Mouse (Mus musculus) heart, embryonic 10.5 days (tissue): ENCODE results near the gene Tmbim4. TPM values are rescaled to one million over a fixed set of nuclear protein-coding genes. Genes with fewer than 3 reads are reported as not detected.

ENCODE experiments used
- DNase-seq: peaks from one replicate; pipeline ENCODE4 v3.0.0-alpha.2; 2017; ENCODE audit warnings: low spot score
- H3K27ac ChIP-seq: fragments of 300-500 bp; sonication (generic); 2 replicates; pipeline ENCODE4 v1.5.1; 2016; ENCODE audit warnings: mild to moderate bottlenecking
- H3K27me3 ChIP-seq: fragments of 300-500 bp; sonication (generic); 2 replicates; pipeline ENCODE4 v1.6.1; 2016; ENCODE audit warnings: mild to moderate bottlenecking; ENCODE audit not compliant: poor library complexity, insufficient read depth, severe bottlenecking
- H3K36me3 ChIP-seq: fragments of 300-500 bp; sonication (generic); 2 replicates; pipeline ENCODE4 v1.6.1; 2016; ENCODE audit warnings: mild to moderate bottlenecking, moderate library complexity
- H3K4me1 ChIP-seq: fragments of 300-500 bp; sonication (generic); 2 replicates; pipeline ENCODE4 v1.6.1; 2016; ENCODE audit warnings: mild to moderate bottlenecking
- H3K4me3 ChIP-seq: fragments of 300-500 bp; sonication (generic); 2 replicates; pipeline ENCODE4 v1.5.1; 2016; ENCODE audit warnings: mild to moderate bottlenecking, moderate library complexity
- H3K9me3 ChIP-seq: fragments of 300-500 bp; sonication (generic); 2 replicates; pipeline ENCODE4 v1.6.1; 2016; ENCODE audit warnings: mild to moderate bottlenecking, moderate library complexity
- WGBS: fragments of 180-500 bp; shearing (Covaris S2); methylation state at CpG from one replicate; pipeline ENCODE4 v1.1.7; 2016; 5-methylcytosine and 5-hydroxymethylcytosine counted together
- polyA plus RNA-seq: library from polyadenylated mRNA; unstranded; fragments of >200 nt; fragmentation: Nextera tagmentation; extraction: Ambion mirVana; gene quantifications from 2 replicates; pipeline ENCODE4 v1.2.1, GENCODE M21; 2016

The Tmbim4 gene
- 106 and 119 TPM in 2 replicates for polyA plus RNA-seq

DNA sequence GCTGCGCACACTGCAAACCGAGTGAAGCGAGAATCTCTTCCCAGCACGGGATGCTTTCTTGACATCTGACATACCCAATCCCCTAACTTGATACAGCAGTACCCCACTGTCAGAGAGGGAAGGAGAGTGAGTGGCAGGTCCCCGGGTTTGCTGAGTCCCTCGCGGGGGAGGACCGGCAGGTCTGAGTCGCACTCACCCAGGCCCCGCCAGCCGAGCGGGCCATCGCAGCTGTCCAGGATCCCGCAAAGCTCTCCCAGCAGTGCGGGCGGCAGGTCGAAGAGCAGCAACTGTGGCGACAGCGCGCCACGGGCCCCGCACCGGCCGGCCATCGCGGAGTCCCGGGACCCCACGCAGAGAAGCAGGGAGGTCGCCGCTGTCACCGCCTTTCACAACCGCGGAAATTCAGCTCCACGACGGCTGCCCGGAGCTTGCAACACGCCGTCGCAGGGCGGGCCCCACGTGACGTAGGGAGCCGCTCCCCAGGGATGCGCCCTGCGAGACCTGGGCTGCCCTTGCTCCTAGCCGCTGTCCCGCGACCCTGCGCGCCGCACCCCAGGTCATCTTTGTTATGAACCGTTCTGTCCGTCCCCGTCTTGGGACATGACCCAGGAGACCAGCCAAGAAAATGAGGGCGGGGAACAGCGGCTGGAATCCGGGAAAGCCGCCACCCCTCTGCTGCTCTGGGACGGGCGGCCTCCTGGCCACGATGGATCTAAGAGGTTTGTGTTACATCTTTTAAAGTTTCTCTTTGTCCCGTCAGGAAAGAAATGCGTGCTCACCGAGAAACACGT, at the start of gene Tmbim4:
TSS of gene Tmbim4 (plus strand) at position 460 of the 791 bp plus-strand sequence.
- peak; percentile 78 for DNase-seq
- H3K4me1 ChIP-seq: peaks cover 8% of the 10 kb centered on the region
- peaks cover 40% of the 10 kb centered on the region for H3K27me3 ChIP-seq
- under 1% methylated on average over 65 of the region's 65 CpGs for WGBS
- H3K9me3 ChIP-seq: no peaks in the 10 kb centered on the region
- no peaks in the 10 kb centered on the region for H3K36me3 ChIP-seq
- peak within 1 kb of the TSS; percentile 68 for H3K4me3 ChIP-seq
- H3K27ac ChIP-seq: peak within 1 kb of the TSS; percentile 43

DNA sequence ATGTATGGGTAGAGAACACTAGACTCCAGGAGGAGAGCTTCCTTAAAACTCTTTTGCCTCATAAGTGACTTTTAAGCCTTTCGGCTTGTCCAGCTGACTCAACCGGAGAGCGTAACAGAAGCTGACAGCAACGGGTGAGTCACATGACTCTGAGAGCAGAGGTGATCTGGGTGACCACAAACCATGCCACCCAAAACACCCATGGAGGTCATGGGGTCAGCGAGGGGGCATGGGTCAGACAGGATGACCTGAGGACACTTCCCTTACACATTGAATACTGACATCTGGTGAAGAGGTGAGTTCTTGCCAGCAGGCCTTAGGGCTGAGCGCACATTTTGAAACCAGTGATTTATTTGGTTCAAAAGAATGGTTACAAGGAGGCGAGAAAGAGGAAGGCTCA, 49.7 kb upstream of the Tmbim4 start:
- H3K4me3 ChIP-seq: no peak overlapping the region
- 92% methylated on average over 7 of the region's 7 CpGs for WGBS
- DNase-seq: no peak
- no peak overlapping the region for H3K27ac ChIP-seq
- H3K4me1 ChIP-seq: no peaks in the 10 kb centered on the region; the same call in 1 of the 2 replicates
- H3K36me3 ChIP-seq: no peaks in the 10 kb centered on the region
- no peaks in the 10 kb centered on the region for H3K27me3 ChIP-seq
- no peaks in the 10 kb centered on the region for H3K9me3 ChIP-seq

DNA sequence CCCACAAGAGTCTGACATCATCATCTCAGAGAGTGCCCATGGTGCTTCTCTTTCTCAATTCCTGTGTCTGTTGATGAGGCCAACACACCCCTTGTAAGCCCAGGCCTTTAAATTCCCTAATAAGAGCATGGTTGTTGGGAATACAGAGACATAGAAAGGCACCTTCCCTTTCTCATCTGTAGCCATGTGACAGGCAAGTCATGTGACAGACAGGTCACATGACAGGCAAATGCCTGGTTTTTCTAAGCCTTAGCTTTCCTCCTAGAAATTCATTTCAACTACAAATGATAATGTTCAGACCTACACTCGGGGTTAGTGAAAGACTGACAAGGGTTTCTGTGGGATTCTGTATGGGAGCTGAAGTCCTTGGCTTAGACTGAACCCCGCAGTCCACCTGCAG, 47.5 kb upstream of the Tmbim4 start:
- H3K36me3 ChIP-seq: no peaks in the 10 kb centered on the region
- H3K4me3 ChIP-seq: no peak overlapping the region
- 87% methylated on average over 2 of the region's 2 CpGs for WGBS
- no peak overlapping the region for H3K27ac ChIP-seq
- H3K27me3 ChIP-seq: no peaks in the 10 kb centered on the region
- DNase-seq: no peak
- no peaks in the 10 kb centered on the region for H3K9me3 ChIP-seq
- H3K4me1 ChIP-seq: no peaks in the 10 kb centered on the region; the same call in 1 of the 2 replicates

DNA sequence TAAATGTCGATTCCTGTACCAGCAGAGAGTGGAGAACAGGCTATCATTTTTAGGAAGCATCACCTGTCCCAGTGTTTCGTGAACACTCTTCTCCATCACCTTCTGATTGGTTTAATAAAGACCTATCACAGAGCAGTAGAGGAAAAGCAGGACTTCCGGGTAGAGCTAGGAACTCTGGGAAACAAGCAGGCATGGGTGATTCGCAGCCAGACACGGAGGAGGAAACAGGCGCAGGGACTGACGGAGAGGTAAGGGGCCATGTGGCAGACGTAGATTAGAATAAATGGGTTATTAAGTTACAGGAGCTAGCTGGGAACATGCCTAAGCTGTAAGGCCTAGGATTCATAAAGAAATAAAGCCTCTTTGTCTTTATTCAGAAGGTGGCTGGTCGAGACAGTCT, 40.9 kb upstream of the Tmbim4 start:
- no peaks in the 10 kb centered on the region for H3K4me1 ChIP-seq
- no peak for DNase-seq
- H3K9me3 ChIP-seq: no peaks in the 10 kb centered on the region
- H3K36me3 ChIP-seq: no peaks in the 10 kb centered on the region
- H3K27me3 ChIP-seq: no peaks in the 10 kb centered on the region
- H3K4me3 ChIP-seq: no peak overlapping the region
- H3K27ac ChIP-seq: no peak overlapping the region
- WGBS: 76% methylated on average over 9 of the region's 9 CpGs

DNA sequence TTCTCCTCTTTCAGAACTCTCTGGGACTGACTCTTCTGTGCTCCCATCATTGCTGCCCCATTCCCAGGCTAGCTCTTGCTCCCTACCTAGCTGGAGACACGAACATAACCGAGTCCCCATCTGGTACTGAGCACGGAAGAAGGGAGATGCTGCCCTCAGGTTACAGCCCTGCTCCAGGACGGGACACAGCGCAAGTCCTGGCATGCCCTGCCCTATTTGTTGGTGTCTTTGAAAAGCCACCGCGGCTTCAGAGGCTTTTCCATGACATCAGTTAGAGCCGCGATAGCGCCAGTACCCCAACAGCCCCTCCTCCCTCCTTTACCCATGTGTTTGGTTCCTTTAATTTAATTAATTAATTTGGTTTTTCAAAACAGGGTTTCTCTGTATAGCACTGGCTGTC, 38.5 kb upstream of the Tmbim4 start:
- no peak for DNase-seq
- H3K27ac ChIP-seq: no peak overlapping the region
- no peaks in the 10 kb centered on the region for H3K4me1 ChIP-seq
- WGBS: 77% methylated on average over 10 of the region's 10 CpGs
- H3K36me3 ChIP-seq: no peaks in the 10 kb centered on the region
- H3K27me3 ChIP-seq: no peaks in the 10 kb centered on the region
- no peak overlapping the region for H3K4me3 ChIP-seq
- H3K9me3 ChIP-seq: no peaks in the 10 kb centered on the region

DNA sequence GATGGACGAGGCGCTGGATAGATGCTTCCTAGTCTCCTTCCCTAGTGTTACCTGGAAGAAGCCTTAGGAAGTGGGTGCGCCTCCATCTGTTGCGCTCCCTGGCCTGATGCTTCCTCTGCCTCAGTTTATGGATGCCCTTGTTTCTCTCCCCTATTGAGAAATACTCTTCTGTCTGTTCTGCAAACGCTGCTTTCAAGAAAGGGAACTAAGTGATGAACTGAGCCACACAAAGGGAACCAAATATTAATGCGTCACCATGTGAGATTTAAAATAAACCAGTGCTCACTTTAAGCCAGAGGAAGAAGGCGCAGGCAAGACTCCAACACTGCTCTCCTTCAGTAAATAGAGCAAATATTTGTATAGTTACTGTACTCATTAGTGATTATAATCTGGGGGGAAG, 37.9 kb upstream of the Tmbim4 start:
- Histone ChIP-seq H3K9me3 (no peaks in the 10 kb centered on the region), H3K4me1 (peaks cover 4% of the 10 kb centered on the region; the same call in 1 of the 2 replicates), H3K27me3 (no peaks in the 10 kb centered on the region), H3K4me3 (no peak overlapping the region), H3K27ac (no peak overlapping the region), H3K36me3 (no peaks in the 10 kb centered on the region)
- DNase-seq: no peak
- 90% methylated on average over 7 of the region's 7 CpGs for WGBS

DNA sequence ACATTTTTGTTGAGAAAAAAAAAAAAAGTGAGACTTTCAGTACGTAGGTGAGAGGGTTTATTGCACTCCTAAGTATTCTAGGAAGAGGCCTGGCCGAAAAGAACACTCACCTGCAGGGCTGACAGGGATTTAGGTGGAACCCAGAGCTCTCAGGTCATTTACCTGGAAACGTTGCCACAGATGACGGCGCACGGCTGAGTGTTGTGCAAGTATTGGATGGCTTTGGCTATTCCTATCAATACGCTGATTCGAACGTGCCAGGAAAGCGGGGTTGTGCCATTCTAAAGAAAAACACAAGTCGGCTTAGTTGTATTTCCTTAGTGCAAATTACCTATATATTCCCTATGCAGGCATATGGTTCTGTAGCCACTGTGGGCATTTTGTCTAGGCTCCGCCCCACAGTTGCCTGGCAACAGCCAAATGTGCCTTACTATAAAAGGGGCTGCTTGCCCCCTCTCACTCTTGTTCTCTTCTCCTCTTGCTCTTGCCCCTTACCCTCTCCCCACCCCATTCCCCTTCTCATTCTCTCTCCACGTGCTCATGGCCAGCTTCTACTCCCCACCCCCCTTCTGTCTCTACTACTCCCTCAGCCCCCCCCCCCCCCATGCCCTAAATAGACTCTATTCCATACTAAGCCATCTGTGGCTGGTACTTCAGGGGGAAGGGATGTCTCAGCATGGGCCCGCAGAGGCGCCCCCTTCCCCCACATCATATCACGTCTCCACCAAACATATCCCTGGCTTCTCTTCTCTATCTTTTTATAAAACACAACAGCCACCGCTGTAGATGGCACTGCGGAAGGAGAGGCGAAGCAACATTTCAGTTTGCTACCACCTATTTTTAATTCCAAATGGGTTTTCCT, 36.2 kb upstream of the Tmbim4 start:
- H3K27me3 ChIP-seq: no peaks in the 10 kb centered on the region
- 82% methylated on average over 19 of the region's 19 CpGs for WGBS
- H3K36me3 ChIP-seq: no peaks in the 10 kb centered on the region

DNA sequence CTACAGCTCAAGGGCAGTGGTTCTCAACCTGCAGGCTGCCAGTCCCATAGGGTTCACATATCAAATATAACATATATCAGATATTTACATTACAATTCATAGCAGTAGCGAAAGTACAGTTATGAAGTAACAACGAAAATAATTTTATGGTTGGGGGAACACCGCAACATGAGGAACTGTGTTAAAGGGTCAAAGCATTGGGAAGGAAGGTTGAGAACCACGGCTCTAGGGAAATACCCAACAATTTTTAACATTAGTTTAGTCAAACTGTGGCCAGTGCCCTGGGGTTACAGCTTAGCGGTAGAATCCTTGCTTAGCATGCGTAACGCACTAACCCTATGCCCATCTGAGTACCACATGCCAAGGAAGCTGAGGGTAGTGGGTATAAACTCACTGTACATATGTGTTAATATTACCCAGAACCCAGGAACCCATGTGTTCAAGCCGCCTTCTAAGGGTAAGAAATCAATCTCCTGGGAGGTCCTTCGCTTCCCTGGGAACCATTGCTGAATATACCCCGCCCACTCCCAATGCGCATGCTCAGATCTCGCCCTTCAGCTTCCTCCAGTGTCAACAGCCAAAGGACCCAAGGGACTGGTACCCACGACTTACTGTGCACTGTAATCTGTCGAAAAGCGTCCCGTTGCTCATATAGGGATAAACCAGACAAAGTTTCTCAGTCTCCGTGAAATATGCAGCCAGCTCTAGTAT, 35.4 kb upstream of the Tmbim4 start:
- 85% methylated on average over 17 of the region's 17 CpGs for WGBS
- Histone ChIP-seq H3K36me3 (no peaks in the 10 kb centered on the region), H3K4me1 (peaks cover 13% of the 10 kb centered on the region), H3K27me3 (no peaks in the 10 kb centered on the region), H3K9me3 (no peaks in the 10 kb centered on the region), H3K27ac (no peak overlapping the region), H3K4me3 (no peak overlapping the region)
- no peak for DNase-seq

More for the DNA sequence above, 36.2 kb upstream of the Tmbim4 start:
- peaks cover 13% of the 10 kb centered on the region for H3K4me1 ChIP-seq
- H3K27ac ChIP-seq: no peak overlapping the region
- H3K4me3 ChIP-seq: no peak overlapping the region
- H3K9me3 ChIP-seq: no peaks in the 10 kb centered on the region
- no peak for DNase-seq

DNA sequence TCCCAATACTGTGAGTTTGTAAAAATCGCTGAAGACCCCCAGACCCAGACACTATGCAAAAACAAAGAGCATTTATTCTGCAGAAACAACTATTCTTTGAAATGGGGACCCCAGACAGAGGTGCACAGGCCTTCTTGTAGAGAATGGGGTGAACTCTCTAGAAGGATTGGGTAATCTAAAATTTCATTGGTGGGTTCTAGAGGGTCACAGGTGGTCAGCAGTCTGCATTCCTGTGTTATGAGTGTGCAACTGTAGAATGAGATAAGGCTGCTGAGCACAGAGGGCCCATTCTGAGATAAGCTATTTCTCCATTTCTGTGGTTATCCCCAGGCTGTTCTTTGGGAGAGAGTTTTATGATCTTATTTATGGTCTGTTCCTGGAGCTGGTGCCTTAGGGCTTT, 33.3 kb upstream of the Tmbim4 start:
- WGBS: 77% methylated on average over 1 of the region's 1 CpGs
- no peaks in the 10 kb centered on the region for H3K27me3 ChIP-seq
- DNase-seq: no peak
- no peaks in the 10 kb centered on the region; the same call in 1 of the 2 replicates for H3K9me3 ChIP-seq
- H3K36me3 ChIP-seq: no peaks in the 10 kb centered on the region
- H3K27ac ChIP-seq: no peak overlapping the region
- peaks cover 13% of the 10 kb centered on the region for H3K4me1 ChIP-seq
- no peak overlapping the region for H3K4me3 ChIP-seq

DNA sequence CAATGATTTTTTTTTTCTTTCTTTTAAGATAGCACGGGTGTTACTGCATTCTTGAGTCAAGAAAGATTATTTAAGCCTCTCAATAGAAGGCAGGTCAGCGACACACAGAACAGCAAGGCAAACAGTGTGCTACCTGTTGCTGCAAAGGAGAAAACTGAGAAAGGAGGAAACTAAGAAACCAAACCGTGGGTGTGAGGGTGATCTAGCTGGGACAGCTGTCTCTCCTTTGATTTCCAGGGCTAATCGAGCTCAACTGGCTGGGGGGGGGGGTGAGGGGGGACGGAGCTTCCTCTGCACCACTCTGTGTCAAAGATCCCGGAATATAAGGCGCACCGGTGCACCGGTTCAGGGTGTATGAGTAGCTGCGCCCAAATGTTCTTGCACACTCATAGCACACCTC, 32.3 kb upstream of the Tmbim4 start:
- 45% methylated on average over 10 of the region's 10 CpGs for WGBS
- H3K36me3 ChIP-seq: no peaks in the 10 kb centered on the region
- H3K27me3 ChIP-seq: no peaks in the 10 kb centered on the region
- H3K4me3 ChIP-seq: no peak overlapping the region
- H3K27ac ChIP-seq: no peak overlapping the region
- no peaks in the 10 kb centered on the region; the same call in 1 of the 2 replicates for H3K9me3 ChIP-seq
- no peak for DNase-seq
- H3K4me1 ChIP-seq: peaks cover 13% of the 10 kb centered on the region

DNA sequence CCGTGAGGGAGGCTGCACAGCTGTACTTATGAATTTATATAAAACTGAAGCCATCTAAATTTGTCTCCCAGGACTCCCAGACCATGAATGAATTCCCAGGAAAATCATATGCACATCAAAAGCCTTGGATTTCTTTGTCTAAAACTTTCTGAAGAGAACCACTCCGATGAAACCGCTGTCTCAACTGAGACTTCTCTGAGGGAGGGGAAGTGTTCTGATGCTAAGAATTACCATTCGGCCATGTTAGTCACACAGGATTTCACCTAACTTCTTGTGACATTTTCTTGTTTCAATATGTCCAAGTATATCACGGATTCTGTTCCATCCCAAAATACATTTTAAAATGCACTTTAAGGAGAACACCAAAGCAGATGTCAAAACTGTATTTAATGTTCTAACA, 31.5 kb upstream of the Tmbim4 start:
- Histone ChIP-seq H3K4me1 (peaks cover 13% of the 10 kb centered on the region), H3K4me3 (no peak overlapping the region), H3K36me3 (no peaks in the 10 kb centered on the region), H3K27me3 (no peaks in the 10 kb centered on the region), H3K27ac (no peak overlapping the region), H3K9me3 (no peaks in the 10 kb centered on the region; the same call in 1 of the 2 replicates)
- DNase-seq: no peak
- 78% methylated on average over 5 of the region's 5 CpGs for WGBS

DNA sequence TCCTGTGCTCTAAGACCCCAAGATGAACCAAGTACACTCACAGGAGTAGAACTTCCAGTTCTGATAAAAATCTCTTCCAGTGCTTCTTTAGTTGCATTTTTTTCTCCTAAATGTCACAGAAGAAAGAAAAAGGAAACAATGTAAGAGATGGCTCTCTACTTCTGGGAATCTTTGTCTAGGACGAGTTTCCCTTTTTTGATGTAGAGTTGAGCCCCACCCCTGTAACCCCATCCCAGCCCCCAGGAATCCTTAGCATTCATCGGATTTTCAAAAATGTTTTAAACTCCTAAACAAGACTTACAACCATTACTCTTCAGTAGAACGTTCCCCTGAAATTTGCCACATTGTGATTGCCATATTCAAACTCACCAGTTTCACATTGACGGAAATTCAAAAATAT, 31.1 kb upstream of the Tmbim4 start:
- no peak for DNase-seq
- no peaks in the 10 kb centered on the region for H3K36me3 ChIP-seq
- no peak overlapping the region for H3K4me3 ChIP-seq
- WGBS: 74% methylated on average over 4 of the region's 4 CpGs
- H3K27me3 ChIP-seq: no peaks in the 10 kb centered on the region
- no peak overlapping the region for H3K27ac ChIP-seq
- H3K9me3 ChIP-seq: no peaks in the 10 kb centered on the region; the same call in 1 of the 2 replicates
- H3K4me1 ChIP-seq: peaks cover 13% of the 10 kb centered on the region
